Mouse (Mus musculus) lung, adult 2 months (tissue): ENCODE measurements around the gene Prdm11. TPM values are rescaled to one million over a fixed set of nuclear protein-coding genes. Genes with fewer than 3 reads are reported as not detected.

Experiments used
- DNase-seq: peaks from one replicate; pipeline ENCODE4 v3.0.0; 2022
- H3K4me1 ChIP-seq: fragments of 200-500 bp; 2 replicates; pipeline ENCODE4 v1.6.1; 2011; ENCODE audit warnings: low read length; ENCODE audit not compliant: control insufficient read depth, insufficient read depth
- H3K4me3 ChIP-seq: fragments of 200-500 bp; replicated peaks from 2 replicates; pipeline ENCODE3; 2011; ENCODE audit warnings: low read depth, mild to moderate bottlenecking, control low read depth, low read length; ENCODE audit errors: extremely low read depth
- CTCF ChIP-seq: fragments of 200-500 bp; IDR thresholded peaks from 2 replicates; pipeline ENCODE4 v1.5.1; 2011; ENCODE audit warnings: mild to moderate bottlenecking, low read length, control low read depth; ENCODE audit not compliant: insufficient read depth
- POLR2A ChIP-seq: fragments of 200-500 bp; IDR thresholded peaks from 2 replicates; pipeline ENCODE4 v1.6.1; 2011; ENCODE audit warnings: low read depth, mild to moderate bottlenecking, control low read depth, low read length, borderline replicate concordance; ENCODE audit errors: extremely low read depth
- WGBS: fragments of 180-500 bp; shearing (Covaris S2); methylation state at CpG from one replicate; pipeline ENCODE4 v1.1.7; 2018; 5-methylcytosine and 5-hydroxymethylcytosine counted together
- polyA plus RNA-seq: library from polyadenylated mRNA; depleted of rRNA; stranded (reverse); fragments of >200 nt; gene quantifications from 2 replicates; pipeline ENCODE4 v1.2.3, GENCODE M21; 2012

Gene Prdm11
- polyA plus RNA-seq, 1 experiment = 12.3 TPM

- no peak for TF ChIP-seq CTCF
- no peak for TF ChIP-seq POLR2A
- 53% methylated on average over 5 of the region's 5 CpGs for WGBS
- DNase-seq = no peak
- Histone ChIP-seq H3K4me1 (no peaks in the 10 kb centered on the region; the same call in 1 of the 2 replicates), H3K4me3 (no peak overlapping the region)
Observed at GRCm38 (mm10) chr2:93080871-93081608, 35.1 kb upstream of the Prdm11 start.

GRCm38 (mm10) chr2:93079394-93079793, 33.4 kb upstream of the Prdm11 start:
- no peak for TF ChIP-seq POLR2A
- 71% methylated on average over 4 of the region's 4 CpGs for WGBS
- no peak overlapping the region for H3K4me3 ChIP-seq
- no peaks in the 10 kb centered on the region; the same call in 1 of the 2 replicates for H3K4me1 ChIP-seq
- no peak for DNase-seq

GRCm38 (mm10) chr2:93076578-93076955, 30.6 kb upstream of the Prdm11 start:
- Histone ChIP-seq H3K4me3 (no peak overlapping the region), H3K4me1 (no peaks in the 10 kb centered on the region; the same call in 1 of the 2 replicates)
- no peak for DNase-seq
- 61% methylated on average over 6 of the region's 6 CpGs for whole genome bisulfite sequencing
- no peak for TF ChIP-seq CTCF
- TF ChIP-seq POLR2A = no peak

- TF ChIP-seq CTCF = peak; percentile 91
- no peak for TF ChIP-seq POLR2A
- Histone ChIP-seq H3K4me1 (no peaks in the 10 kb centered on the region; the same call in 1 of the 2 replicates), H3K4me3 (no peak overlapping the region)
- DNase-seq = peak; percentile 58
- 40% methylated on average over 15 of the region's 15 CpGs for WGBS
Observed at GRCm38 (mm10) chr2:93075738-93076577, 30.0 kb upstream of the Prdm11 start.

- no peak overlapping the region for H3K4me3 ChIP-seq
- TF ChIP-seq CTCF (no peak), POLR2A (no peak)
- H3K4me1 ChIP-seq = no peaks in the 10 kb centered on the region; the same call in 1 of the 2 replicates
- peak; percentile 70 for DNase-seq
- 5% methylated on average over 12 of the region's 12 CpGs for WGBS
Observed at GRCm38 (mm10) chr2:93071656-93072055, 25.7 kb upstream of the Prdm11 start.

- WGBS = 30% methylated on average over 2 of the region's 2 CpGs
- DNase-seq = no peak
- H3K4me1 ChIP-seq = no peaks in the 10 kb centered on the region
Observed at GRCm38 (mm10) chr2:93068942-93069341, 23.0 kb upstream of the Prdm11 start.

GRCm38 (mm10) chr2:93063347-93063746, 17.4 kb upstream of the Prdm11 start:
- H3K4me1 ChIP-seq = no peaks in the 10 kb centered on the region
- DNase-seq = peak; percentile 44
- H3K4me3 ChIP-seq = no peak overlapping the region
- WGBS = 19% methylated on average over 2 of the region's 2 CpGs
- peak; percentile 44 for TF ChIP-seq CTCF
- no peak for TF ChIP-seq POLR2A

More at GRCm38 (mm10) chr2:93068942-93069341, 23.0 kb upstream of the Prdm11 start:
- no peak for TF ChIP-seq POLR2A
- TF ChIP-seq CTCF = peak; percentile 57
- H3K4me3 ChIP-seq = no peak overlapping the region

GRCm38 (mm10) chr2:93051873-93052272, 5.9 kb upstream of the Prdm11 start:
- WGBS = 20% methylated on average over 1 of the region's 1 CpGs
- TF ChIP-seq POLR2A (no peak), CTCF (no peak)
- Histone ChIP-seq H3K4me3 (no peak overlapping the region), H3K4me1 (no peaks in the 10 kb centered on the region)
- DNase-seq = no peak

- no peak for DNase-seq
- TF ChIP-seq CTCF (no peak), POLR2A (no peak)
- Histone ChIP-seq H3K4me1 (peaks cover 11% of the 10 kb centered on the region), H3K4me3 (no peak overlapping the region)
- 33% methylated on average over 6 of the region's 6 CpGs for WGBS
Observed at GRCm38 (mm10) chr2:93048601-93049323, 2.8 kb upstream of the Prdm11 start.
